Mouse (Mus musculus) mouse embryonic stem cell (cell line): ENCODE measurements around the gene Gramd2.

Source experiments
- in situ Hi-C, 2 experiments: fragments of 300-500 bp; cut with MboI; formaldehyde crosslinking; loops; 1 replicate in 1 of 2; 3 replicates in 1 of 2; pipeline ENCODE4 v1.14.3; 2019 to 2020; ENCODE audit warnings: low sequenced_read_pairs in 2 of 2, low pct_unique_long_range_greater_than_20kb in 1 of 2, mixed read lengths in 1 of 2; ENCODE audit not compliant: unreplicated experiment in 1 of 2

The Gramd2 gene

DNA sequence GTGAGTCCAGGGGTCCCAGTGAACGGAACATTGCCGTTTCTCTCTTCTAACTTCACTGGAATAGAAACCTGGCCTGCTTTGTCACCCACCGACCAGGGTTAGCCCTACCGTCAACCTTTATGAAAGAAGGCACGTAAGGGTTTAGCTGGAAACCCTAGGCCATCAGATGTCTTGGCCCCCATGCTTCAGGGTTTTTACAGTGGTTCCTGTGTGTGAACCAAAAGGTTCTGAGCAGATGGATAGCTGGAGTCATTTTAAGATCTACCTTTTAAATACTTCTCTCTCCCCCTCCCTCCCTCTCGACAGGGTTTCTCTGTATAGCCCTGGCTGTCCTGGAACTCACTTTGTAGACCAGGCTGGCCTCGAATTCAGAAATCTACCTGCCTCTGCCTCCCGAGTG lies 13.9 kb upstream of the Gramd2 start:
- in situ Hi-C loops: no loop called here

DNA sequence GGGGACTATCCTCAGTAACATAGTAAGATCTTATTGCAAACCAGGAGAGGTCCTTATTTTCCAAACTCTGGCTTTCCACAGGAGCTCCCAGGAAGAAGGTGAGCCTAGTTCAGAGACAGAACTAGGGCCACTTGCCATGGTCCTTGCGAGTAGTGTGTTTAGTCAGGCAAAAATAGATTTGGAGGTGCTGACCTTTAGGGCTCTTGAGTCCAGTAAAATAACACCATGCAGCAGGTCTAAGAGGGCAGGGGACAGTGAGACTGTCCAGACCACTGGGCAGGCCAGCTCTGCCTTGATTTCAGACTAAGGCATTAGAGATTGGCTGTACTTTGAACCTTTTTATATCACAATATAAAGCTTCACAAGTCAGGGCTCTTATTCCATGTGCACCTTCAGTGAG lies 13.1 kb upstream of the Gramd2 start:
- in situ Hi-C loops: no loop called here

DNA sequence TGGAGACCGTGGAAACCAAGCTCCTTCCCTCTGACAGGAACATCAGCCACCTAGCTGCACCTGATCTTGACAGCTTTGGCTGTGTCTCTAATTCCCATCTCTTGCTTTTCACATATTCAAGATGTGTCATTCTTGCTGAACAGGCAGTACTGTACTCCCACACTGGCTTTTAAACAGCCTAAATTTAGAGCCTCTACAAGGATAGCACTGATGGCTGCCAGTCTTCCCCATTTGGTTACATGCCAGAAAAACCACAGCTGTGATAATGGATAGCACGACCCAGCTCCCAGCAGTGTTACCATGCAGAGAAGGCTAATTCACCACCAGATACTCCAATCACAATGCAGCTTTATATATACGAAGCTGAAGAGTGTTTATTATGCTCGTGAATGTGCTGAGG lies 12.7 kb upstream of the Gramd2 start:
- in situ Hi-C loops: no loop called here

- in situ Hi-C loops: no loop called here
Observed at GRCm38 (mm10) chr9:59667904-59668303, 12.0 kb upstream of the Gramd2 start.

- in situ Hi-C loops: no loop called here
Observed at GRCm38 (mm10) chr9:59668473-59668872, 11.5 kb upstream of the Gramd2 start.

DNA sequence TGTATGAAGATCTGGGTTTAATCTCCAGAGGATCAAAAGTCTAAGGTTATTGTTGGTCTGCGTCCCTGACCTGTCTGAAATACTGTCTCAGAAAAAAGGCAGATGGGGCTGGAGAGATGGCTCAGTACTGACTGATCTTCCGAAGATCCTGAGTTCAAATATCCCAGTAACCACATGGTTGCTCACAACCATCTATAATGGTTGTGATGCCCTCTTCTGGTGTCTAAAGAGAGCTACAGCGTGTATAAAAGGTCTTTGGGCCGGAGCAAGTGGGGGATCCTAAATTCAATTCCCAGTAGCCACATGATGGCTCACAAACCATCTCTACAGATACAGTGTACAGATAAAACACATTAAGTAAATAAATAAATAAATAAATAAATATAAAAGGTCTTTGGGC lies 10.8 kb upstream of the Gramd2 start:
- in situ Hi-C loops: no loop called here

- in situ Hi-C loops: no loop called here
Observed at GRCm38 (mm10) chr9:59672195-59672894, 7.6 kb upstream of the Gramd2 start.

GRCm38 (mm10) chr9:59673427-59673826 lies 6.5 kb upstream of the Gramd2 start:
- in situ Hi-C loops: no loop called here

DNA sequence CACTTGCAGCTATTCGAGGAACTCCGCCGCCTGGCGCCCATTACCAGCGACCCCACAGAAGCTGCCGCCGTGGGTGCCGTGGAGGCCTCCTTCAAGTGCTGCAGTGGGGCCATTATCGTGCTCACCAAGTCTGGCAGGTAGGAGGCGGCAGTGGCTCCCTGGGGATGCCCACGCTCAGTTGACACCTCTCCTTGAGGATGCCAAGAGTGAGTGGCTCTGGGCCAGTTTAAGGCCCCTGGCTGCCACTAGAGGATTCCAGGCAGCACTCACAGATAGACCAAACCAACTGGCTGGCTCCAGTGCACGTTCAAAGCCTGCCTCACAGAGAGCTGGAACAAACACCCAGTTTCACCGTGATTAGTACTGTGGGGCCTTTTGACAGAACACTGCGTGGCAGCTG lies 4.3 kb upstream of the Gramd2 start:
- in situ Hi-C loops: no loop called here

DNA sequence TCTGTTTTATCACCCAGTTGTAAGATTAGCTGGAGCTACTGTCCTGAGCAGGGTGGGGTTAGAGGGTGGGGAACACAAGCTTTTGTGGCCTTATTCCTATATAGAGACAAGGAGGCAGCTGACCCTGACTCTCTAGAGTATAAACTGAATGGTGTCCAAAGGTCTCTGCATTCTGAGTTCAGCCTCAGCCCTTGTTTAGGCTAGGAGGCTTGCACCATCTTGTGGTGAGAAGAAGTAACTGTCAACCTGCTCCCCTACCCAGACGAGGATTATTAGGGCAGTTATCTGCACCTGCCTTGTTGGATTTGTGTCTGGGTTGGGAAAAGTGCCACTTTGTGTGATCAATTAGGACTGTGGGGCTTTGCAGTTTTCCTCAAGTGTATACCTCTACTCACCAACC lies 1.6 kb upstream of the Gramd2 start:
- in situ Hi-C loops: no loop called here

DNA sequence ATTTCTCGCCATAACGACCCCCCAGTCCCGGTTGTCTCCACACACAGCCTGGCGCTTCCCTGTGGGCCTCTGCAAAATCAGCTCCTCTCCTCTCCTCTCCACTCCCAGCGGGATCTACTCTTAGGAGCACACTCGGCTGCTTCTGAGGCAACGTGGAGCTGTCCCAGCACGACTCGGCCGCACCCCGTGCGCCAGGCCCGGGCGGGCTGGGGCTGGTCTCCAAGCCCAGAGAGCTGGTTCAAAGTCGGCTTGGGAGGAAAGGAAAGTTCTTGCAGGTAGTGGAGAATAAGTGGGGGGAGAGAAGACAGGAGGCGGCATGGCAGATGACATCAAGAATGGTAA lies 561 bp downstream of the Gramd2 start:
- in situ Hi-C loops: no loop called here

GRCm38 (mm10) chr9:59684020-59684419 lies 4.1 kb downstream of the Gramd2 start:
- in situ Hi-C loops: no loop called here

DNA sequence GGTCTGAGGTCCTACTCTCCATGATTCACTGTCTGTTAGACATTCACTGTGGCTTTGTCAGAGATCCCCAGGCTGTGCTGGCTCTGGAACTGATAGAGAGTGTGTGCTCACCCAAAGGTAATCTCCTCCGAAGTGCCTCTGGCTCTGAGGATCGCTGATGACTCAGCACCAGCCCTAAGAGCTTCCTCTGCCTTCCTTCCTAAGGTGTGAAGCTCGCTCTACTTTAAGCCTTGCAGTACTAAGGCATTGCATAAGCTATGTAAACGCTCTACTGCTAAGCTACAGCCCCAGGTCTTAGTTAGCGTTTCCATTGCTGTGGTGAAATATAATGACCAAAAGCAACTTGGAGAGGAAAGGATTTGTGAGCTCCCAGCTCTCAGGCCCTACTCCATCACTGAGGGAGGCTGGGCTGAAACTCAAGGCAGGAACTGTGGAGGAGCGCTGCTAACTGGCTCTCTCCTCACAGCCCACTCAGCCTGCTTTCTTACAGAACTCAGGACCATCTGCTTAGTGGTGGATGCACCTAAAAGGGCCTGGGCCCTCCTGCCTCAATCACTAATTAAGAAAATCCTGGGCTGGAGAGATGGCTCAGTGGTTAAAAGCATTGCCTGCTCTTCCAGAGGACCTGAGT lies 7.6 kb downstream of the Gramd2 start:
- in situ Hi-C loops: no loop called here

DNA sequence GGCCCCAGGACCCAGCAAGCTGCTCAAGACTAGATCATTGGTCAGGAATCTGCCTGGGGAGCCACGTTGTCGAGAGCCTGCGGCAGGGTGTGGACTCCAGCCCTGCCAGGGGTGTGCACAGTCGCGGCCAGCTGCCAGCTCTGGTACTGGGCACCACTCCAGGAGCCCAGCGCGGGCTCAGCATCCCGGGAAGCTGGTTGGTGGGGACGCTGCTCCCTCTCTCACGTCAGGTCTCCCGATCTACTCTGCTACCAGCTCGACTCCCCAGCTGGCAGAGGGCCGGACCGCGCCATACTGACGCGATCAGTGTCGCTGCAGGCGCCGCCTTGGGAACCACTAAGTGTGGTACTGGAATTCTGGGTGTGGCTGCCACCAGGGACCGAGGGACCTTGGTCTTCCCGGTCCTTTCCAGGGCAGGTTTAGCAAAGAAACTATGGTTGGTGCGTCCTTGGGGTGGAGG lies 11.7 kb downstream of the Gramd2 start:
- in situ Hi-C loops: no loop called here

GRCm38 (mm10) chr9:59692145-59692544 lies 12.2 kb downstream of the Gramd2 start:
- in situ Hi-C loops: no loop called here

DNA sequence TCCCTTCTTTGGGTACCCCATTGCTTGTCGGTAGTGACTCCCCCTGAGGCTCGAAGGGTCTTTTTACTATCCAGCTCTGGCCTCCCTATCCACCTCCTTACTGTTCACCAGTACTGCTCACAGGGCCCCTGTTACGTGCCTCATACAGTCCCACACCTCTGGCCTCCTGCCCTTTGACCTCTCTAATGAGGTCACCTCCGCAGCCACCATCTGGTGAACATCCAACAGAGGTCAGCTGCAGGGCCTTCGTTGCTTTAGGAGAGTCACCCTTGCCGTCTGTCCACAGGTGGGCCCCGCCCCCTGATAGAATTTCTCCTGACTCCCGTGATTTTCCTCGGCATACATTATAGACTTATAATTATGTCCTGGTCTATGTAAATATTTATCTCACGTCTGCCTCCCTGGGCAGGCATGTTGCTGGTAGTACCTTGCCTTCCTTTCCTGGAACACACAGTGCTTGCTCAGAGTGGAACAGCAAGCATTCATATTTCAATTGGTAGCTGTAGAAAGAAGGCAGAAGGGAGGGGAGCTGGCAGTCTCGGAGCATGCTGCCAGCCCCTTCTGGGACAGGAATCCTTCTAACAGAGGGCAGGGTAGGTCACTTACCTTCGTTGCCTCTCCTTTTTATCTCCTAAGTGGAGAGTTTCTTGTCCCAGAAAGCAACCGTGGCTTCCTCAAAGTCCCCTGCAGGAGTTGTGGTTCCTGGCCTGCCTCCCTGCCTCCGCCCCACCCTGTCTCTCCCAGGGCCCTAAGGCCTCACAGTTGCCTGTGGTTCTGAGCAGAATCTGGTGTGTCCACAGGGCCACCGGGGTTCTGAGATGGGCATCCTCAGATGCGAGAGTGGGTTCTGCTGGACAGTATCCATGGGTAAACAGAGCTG lies 14.9 kb downstream of the Gramd2 start:
- in situ Hi-C loops: no loop called here

GRCm38 (mm10) chr9:59695451-59695813 lies 15.5 kb downstream of the Gramd2 start:
- in situ Hi-C loops: no loop called here

DNA sequence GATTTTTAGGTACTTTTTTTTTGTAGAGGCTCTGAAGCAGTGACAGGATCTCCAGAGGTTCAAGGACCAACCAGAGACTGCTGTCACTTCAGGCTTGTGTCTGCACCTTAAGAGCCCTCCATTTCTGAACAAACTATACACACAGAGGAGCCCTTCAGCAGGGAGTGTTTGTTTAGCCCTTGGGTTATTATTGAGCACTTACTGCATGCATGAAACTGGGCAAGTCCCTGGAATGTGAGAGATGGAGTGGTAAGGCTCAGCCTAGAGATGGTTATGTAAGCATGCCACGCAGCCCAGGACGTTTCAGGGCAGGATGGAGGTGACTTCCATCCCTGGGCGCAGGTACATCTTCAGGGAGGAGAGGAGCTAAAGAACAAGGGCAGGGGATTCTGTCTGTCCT lies 16.4 kb downstream of the Gramd2 start:
- in situ Hi-C loops: no loop called here

- in situ Hi-C loops: no loop called here
Observed at GRCm38 (mm10) chr9:59701094-59701493, 21.1 kb downstream of the Gramd2 start.

GRCm38 (mm10) chr9:59703099-59703498 lies 23.2 kb downstream of the Gramd2 start:
- in situ Hi-C loops: no loop called here
